ENCODE assay signal across 14 mouse cellular contexts in the genomic region with DNA sequence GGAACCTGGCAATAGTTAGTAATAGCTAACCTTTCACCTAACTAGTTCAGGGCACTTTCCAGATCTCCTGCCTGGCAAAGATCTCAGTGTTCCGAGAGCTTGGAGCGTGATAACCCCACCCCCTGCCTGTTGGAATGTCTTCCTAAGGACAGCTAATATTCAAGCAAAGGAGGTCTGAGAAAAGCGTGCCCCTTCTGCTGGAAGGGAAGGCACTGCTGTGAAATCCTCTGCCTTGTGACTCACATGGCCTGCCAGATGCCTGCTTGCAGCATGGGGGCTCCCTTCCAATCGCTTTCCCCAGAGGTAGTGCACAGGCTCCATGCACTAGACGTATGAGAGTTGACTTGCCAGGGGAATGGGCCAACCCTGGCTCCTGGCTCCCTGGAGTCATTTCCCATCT.
DNase-seq lines count a peak whose midpoint lies in the region; ATAC-seq lines count a peak whose summit lies in the region.
"Had no signal": no experiment of that assay in that cellular context is flagged by ENCODE, and none has a peak within 500 bp of the region (broad histone marks: within the 10 kb centered on the region; RNA-seq: fewer than 3 reads in every experiment).

No protein-coding gene starts in this region.

- peaks cover 19% of the 10 kb centered on the region for H3K4me1 ChIP-seq in heart, embryonic 11.5 days (ENCODE audit: control insufficient read depth, insufficient read depth, low read length)
- H3K4me1 ChIP-seq in brown adipose tissue, adult 24 weeks (ENCODE audit: control insufficient read depth, insufficient read depth, insufficient read length, low read length): peaks cover 13% of the 10 kb centered on the region; the same call in 1 of the 2 replicates

- no peaks in the 10 kb centered on the region for H3K36me3 ChIP-seq in heart, embryonic 11.5 days (ENCODE audit: control insufficient read depth, insufficient read depth, low read length)
- H3K36me3 ChIP-seq: heart, embryonic 13.5 days; limb, embryonic 12.5 days; lung, embryonic 15.5 days; neural tube, embryonic 15.5 days had no signal

- no peak overlapping the region for H3K9ac ChIP-seq in heart, embryonic 11.5 days (ENCODE audit: low read depth, low read length)
- H3K9ac ChIP-seq: heart, embryonic 13.5 days; limb, embryonic 12.5 days; lung, embryonic 15.5 days; neural tube, embryonic 15.5 days had no signal

- no peak overlapping the region for H3K4me2 ChIP-seq in heart, embryonic 11.5 days
- H3K4me2 ChIP-seq: heart, embryonic 13.5 days; limb, embryonic 12.5 days; lung, embryonic 15.5 days; neural tube, embryonic 15.5 days had no signal

- no peaks in the 10 kb centered on the region for H3K9me3 ChIP-seq in heart, embryonic 11.5 days (replicated peaks; ENCODE audit: control insufficient read depth, low read length)
- H3K9me3 ChIP-seq: heart, embryonic 13.5 days; limb, embryonic 12.5 days; lung, embryonic 15.5 days; neural tube, embryonic 15.5 days had no signal

- ATAC-seq in heart, embryonic 11.5 days (replicated peaks; ENCODE audit: insufficient number of reproducible peaks, low FRiP score, low TSS enrichment): no peak

- peak; percentile 95 for DNase-seq in heart, adult 11 months
- DNase-seq in lung, postnatal 10 days: peak; percentile 19
- no peak for DNase-seq in lung, postnatal 14 days
- peak; percentile 49 for DNase-seq in kidney, postnatal 14 days
- DNase-seq in layer of hippocampus, adult 11-12 months (ENCODE audit: low spot score): no peak
- DNase-seq in spleen, postnatal 36 days (ENCODE audit: low spot score in 2 of 2): no peak
- DNase-seq: cerebellum, adult 2 months; right cerebral cortex, postnatal 14 days had no signal

- H3K27ac ChIP-seq in heart, embryonic 11.5 days (ENCODE audit: low read depth, low read length): no peak overlapping the region
- H3K27ac ChIP-seq in brown adipose tissue, adult 24 weeks (replicated peaks; ENCODE audit: low read depth, low read length): peak overlapping the region; percentile 87; the same call in 1 of the 2 replicates
- H3K27ac ChIP-seq: limb, embryonic 12.5 days; neural tube, embryonic 15.5 days had no signal

- peaks cover 2% of the 10 kb centered on the region; the same call in 1 of the 2 replicates for H3K27me3 ChIP-seq in heart, embryonic 11.5 days (ENCODE audit: control insufficient read depth, insufficient read depth, low read length)
- H3K27me3 ChIP-seq: heart, embryonic 13.5 days had no signal

- H3K4me3 ChIP-seq in heart, embryonic 11.5 days (ENCODE audit: low read depth, low read length): no peak overlapping the region
- no peak overlapping the region for H3K4me3 ChIP-seq in brown adipose tissue, adult 24 weeks (ENCODE audit: insufficient read depth, low read depth, low read length)
- H3K4me3 ChIP-seq: heart, embryonic 13.5 days; limb, embryonic 12.5 days; lung, embryonic 15.5 days; neural tube, embryonic 15.5 days had no signal

- WGBS in heart, embryonic 11.5 days (ENCODE audit: insufficient replicate concordance): 66% methylated on average over 5 of the region's 5 CpGs

Comparison
In these comparisons a context has a peak if more than half of its experiments do, and no peak if none do; other contexts are left out.
1. DNase-seq: peak in heart, adult 11 months (single experiment), lung, postnatal 10 days (single experiment) and kidney, postnatal 14 days (single experiment); none in lung, postnatal 14 days (single experiment), layer of hippocampus, adult 11-12 months (single experiment) and spleen, postnatal 36 days (0 of 2).